Mouse (Mus musculus) heart, postnatal 10 days (tissue): ENCODE measurements around the gene Scgb1c1. TPM values are rescaled to one million over a fixed set of nuclear protein-coding genes. Genes with fewer than 3 reads are reported as not detected.

Experiments
- DNase-seq, 2 experiments: peaks; one replicate each; pipeline ENCODE4 v3.0.0; 2021
- intact Hi-C: fragments of 180-260 bp; cut with DNase I; formaldehyde crosslinking; loops from one replicate; pipeline ENCODE4 v1.15.1; 2025
- total RNA-seq, 2 experiments: library from RNA; stranded (reverse); gene quantifications; 2 replicates each; pipeline ENCODE4 v1.2.3; 2021

Gene Scgb1c1
- total RNA-seq, 2 experiments from 2014 or later = 19.6 to 23.6 TPM

GRCm38 (mm10) chr7:140840750-140841735 lies 4.3 kb upstream of the Scgb1c1 start:
- no peak for DNase-seq
- intact Hi-C loops = loop anchor here (5.0 kb wide), 1 partner anchor 226 kb away; no protein-coding TSS in a partner anchor

GRCm38 (mm10) chr7:140843806-140844205 lies 1.5 kb upstream of the Scgb1c1 start:
- intact Hi-C loops = loop anchor here (1.0 to 5.0 kb wide), 3 partner anchors 59 to 223 kb away; no protein-coding TSS in a partner anchor
- no peak for DNase-seq

GRCm38 (mm10) chr7:140845683-140846082 lies 336 bp downstream of the Scgb1c1 start:
- no peak for DNase-seq
- intact Hi-C loops = loop anchor here (2.0 kb wide), 1 partner anchor 203 kb away; no protein-coding TSS in a partner anchor

GRCm38 (mm10) chr7:140846676-140847075 lies 1.3 kb downstream of the Scgb1c1 start:
- DNase-seq = no peak
- intact Hi-C loops = no loop called here

GRCm38 (mm10) chr7:140847755-140848580 lies 2.6 kb downstream of the Scgb1c1 start, which contains the start of gene Odf3:
Gene Odf3 (plus strand): TSS chr7:140847805.
- intact Hi-C loops = no loop called here
- peak; percentile 31 to 37 for DNase-seq

GRCm38 (mm10) chr7:140848591-140848990 lies 3.2 kb downstream of the Scgb1c1 start:
- intact Hi-C loops = no loop called here

GRCm38 (mm10) chr7:140851916-140852315 lies 6.6 kb downstream of the Scgb1c1 start:
- no peak for DNase-seq
- intact Hi-C loops = no loop called here

More at GRCm38 (mm10) chr7:140848591-140848990, 3.2 kb downstream of the Scgb1c1 start:
- no peak for DNase-seq

GRCm38 (mm10) chr7:140853386-140853785 lies 8.0 kb downstream of the Scgb1c1 start:
- no peak for DNase-seq
- intact Hi-C loops = no loop called here

GRCm38 (mm10) chr7:140854483-140854882 lies 9.1 kb downstream of the Scgb1c1 start:
- no peak for DNase-seq
- intact Hi-C loops = no loop called here

- no peak for DNase-seq
- intact Hi-C loops = loop anchor here (5.0 kb wide), 3 partner anchors 97 to 337 kb away; partner anchors contain the start of genes Hras, Ifitm5, Lrrc56 and Rnh1
Measured at GRCm38 (mm10) chr7:140855181-140855580, 9.8 kb downstream of the Scgb1c1 start.

GRCm38 (mm10) chr7:140855860-140856784 lies 10.8 kb downstream of the Scgb1c1 start, which contains the start of gene Gm45785:
Gene Gm45785 (minus strand): TSS chr7:140856331.
- intact Hi-C loops = loop anchor here (5.0 kb wide), 3 partner anchors 96 to 336 kb away; partner anchors contain the start of genes Hras, Ifitm5, Lrrc56 and Rnh1

GRCm38 (mm10) chr7:140856785-140857549 lies 11.6 kb downstream of the Scgb1c1 start, which contains the start of gene Ric8a:
Gene Ric8a (plus strand): TSS chr7:140856957.
- intact Hi-C loops = loop anchor here (1.0 to 5.0 kb wide), 4 partner anchors 24 to 335 kb away; partner anchors contain the start of genes Hras, Ifitm5, Lrrc56 and Psmd13
- DNase-seq = peak; percentile 93 to 94

More at GRCm38 (mm10) chr7:140855860-140856784, 10.8 kb downstream of the Scgb1c1 start, which contains the start of gene Gm45785:
- peak; percentile 90 to 91 for DNase-seq

GRCm38 (mm10) chr7:140857550-140858505 lies 12.5 kb downstream of the Scgb1c1 start, which contains the start of gene Bet1l:
Gene Bet1l (minus strand): TSS chr7:140857577.
- intact Hi-C loops = loop anchor here (1.0 to 5.0 kb wide), 4 partner anchors 23 to 334 kb away; partner anchors contain the start of genes Hras, Ifitm5, Lrrc56 and Psmd13
- peak; percentile 21 to 30 for DNase-seq

GRCm38 (mm10) chr7:140858746-140859145 lies 13.4 kb downstream of the Scgb1c1 start:
- intact Hi-C loops = loop anchor here (5.0 kb wide), 3 partner anchors 94 to 334 kb away; partner anchors contain the start of genes Hras, Ifitm5, Lrrc56 and Rnh1
- no peak for DNase-seq

GRCm38 (mm10) chr7:140859997-140860396 lies 14.7 kb downstream of the Scgb1c1 start:
- intact Hi-C loops = loop anchor here (5.0 kb wide), 3 partner anchors 92 to 332 kb away; partner anchors contain the start of genes Hras, Ifitm5, Lrrc56 and Rnh1
- DNase-seq = no peak

GRCm38 (mm10) chr7:140860728-140861127 lies 15.4 kb downstream of the Scgb1c1 start:
- intact Hi-C loops = no loop called here
- DNase-seq = no peak

GRCm38 (mm10) chr7:140864761-140865160 lies 19.4 kb downstream of the Scgb1c1 start:
- no peak for DNase-seq
- intact Hi-C loops = no loop called here
